Mouse (Mus musculus) ES-Bruce4 (cell line): ENCODE measurements around the gene Bicral. TPM values are rescaled to one million over a fixed set of nuclear protein-coding genes. Genes with fewer than 3 reads are reported as not detected.

ENCODE experiments used
- H3K27ac ChIP-seq: 2 replicates; pipeline ENCODE4 v1.5.1; 2012; ENCODE audit warnings: low read length, inconsistent platforms; ENCODE audit not compliant: insufficient read depth
- H3K27me3 ChIP-seq: 2 replicates; pipeline ENCODE4 v1.6.1; 2012; ENCODE audit warnings: mild to moderate bottlenecking, low read length, inconsistent platforms; ENCODE audit not compliant: control insufficient read depth, poor library complexity, insufficient read depth, severe bottlenecking
- H3K36me3 ChIP-seq: 2 replicates; pipeline ENCODE4 v1.6.1; 2012; ENCODE audit warnings: inconsistent platforms, mild to moderate bottlenecking, low read length, moderate library complexity; ENCODE audit not compliant: control insufficient read depth, poor library complexity, insufficient read depth, severe bottlenecking
- H3K4me1 ChIP-seq: one replicate; pipeline ENCODE4 v1.8.1; 2011; ENCODE audit warnings: low read length; ENCODE audit not compliant: control insufficient read depth, insufficient read depth
- H3K4me3 ChIP-seq: 2 replicates; pipeline ENCODE4 v1.5.1; 2011; ENCODE audit warnings: low read depth, mild to moderate bottlenecking, low read length
- H3K9ac ChIP-seq: 2 replicates; pipeline ENCODE4 v1.6.1; 2012; ENCODE audit warnings: low read depth, mild to moderate bottlenecking, inconsistent platforms; ENCODE audit not compliant: poor library complexity, severe bottlenecking
- H3K9me3 ChIP-seq: replicated peaks from 2 replicates; pipeline ENCODE4 v1.6.1; 2012; ENCODE audit warnings: mild to moderate bottlenecking, low read length, inconsistent platforms; ENCODE audit not compliant: control insufficient read depth, poor library complexity, insufficient read depth, severe bottlenecking
- CTCF ChIP-seq: IDR thresholded peaks from one replicate; pipeline ENCODE4 v1.8.1; 2011; ENCODE audit warnings: low read depth, low read length
- EP300 ChIP-seq: IDR thresholded peaks from 2 replicates; pipeline ENCODE4 v1.6.1; 2011; ENCODE audit warnings: low read depth, low read length; ENCODE audit not compliant: insufficient read depth
- POLR2A ChIP-seq: IDR thresholded peaks from one replicate; pipeline ENCODE4 v1.8.1; 2011; ENCODE audit warnings: low read length; ENCODE audit not compliant: insufficient read depth
- polyA plus RNA-seq: library from polyadenylated mRNA; stranded (reverse); fragments of >200 nt; gene quantifications from 2 replicates; pipeline ENCODE4 v1.2.4, GENCODE M21; 2011; ENCODE audit warnings: low read depth; ENCODE audit not compliant: missing spikeins, insufficient read depth, insufficient read length

Gene Bicral
- polyA plus RNA-seq, 1 experiment: 24.2 TPM

- TF ChIP-seq EP300 (no peak), CTCF (no peak), POLR2A (no peak)
- no peak overlapping the region for H3K4me3 ChIP-seq
- no peaks in the 10 kb centered on the region for H3K9me3 ChIP-seq
- H3K9ac ChIP-seq: no peak overlapping the region
- H3K27ac ChIP-seq: no peak overlapping the region
- H3K27me3 ChIP-seq: no peaks in the 10 kb centered on the region
- H3K4me1 ChIP-seq: peaks cover 12% of the 10 kb centered on the region
- no peaks in the 10 kb centered on the region for H3K36me3 ChIP-seq
Observed at GRCm38 (mm10) chr17:46870204-46870798, 12.0 kb upstream of the Bicral start.

GRCm38 (mm10) chr17:46866836-46867235, 8.6 kb upstream of the Bicral start:
- Histone ChIP-seq H3K36me3 (no peaks in the 10 kb centered on the region), H3K4me1 (peaks cover 10% of the 10 kb centered on the region), H3K9me3 (no peaks in the 10 kb centered on the region), H3K4me3 (no peak overlapping the region), H3K27ac (no peak overlapping the region), H3K27me3 (no peaks in the 10 kb centered on the region), H3K9ac (no peak overlapping the region)
- TF ChIP-seq EP300 (no peak), CTCF (no peak), POLR2A (no peak)

GRCm38 (mm10) chr17:46864566-46865195, 6.4 kb upstream of the Bicral start:
- no peak overlapping the region for H3K27ac ChIP-seq
- no peak for TF ChIP-seq CTCF
- no peak overlapping the region for H3K9ac ChIP-seq
- H3K9me3 ChIP-seq: no peaks in the 10 kb centered on the region
- peaks cover 10% of the 10 kb centered on the region for H3K4me1 ChIP-seq
- H3K36me3 ChIP-seq: no peaks in the 10 kb centered on the region
- H3K27me3 ChIP-seq: no peaks in the 10 kb centered on the region
- H3K4me3 ChIP-seq: no peak overlapping the region

GRCm38 (mm10) chr17:46860120-46860519, 1.8 kb upstream of the Bicral start:
- H3K4me3 ChIP-seq: no peak overlapping the region
- no peaks in the 10 kb centered on the region for H3K9me3 ChIP-seq
- H3K27ac ChIP-seq: no peak overlapping the region
- no peak overlapping the region for H3K9ac ChIP-seq
- TF ChIP-seq EP300 (no peak), POLR2A (no peak), CTCF (no peak)
- no peaks in the 10 kb centered on the region for H3K36me3 ChIP-seq
- no peaks in the 10 kb centered on the region for H3K27me3 ChIP-seq
- H3K4me1 ChIP-seq: no peaks in the 10 kb centered on the region

- H3K4me3 ChIP-seq: no peak overlapping the region
- no peaks in the 10 kb centered on the region for H3K9me3 ChIP-seq
- no peak overlapping the region for H3K27ac ChIP-seq
- TF ChIP-seq EP300: no peak
- TF ChIP-seq CTCF: no peak
- no peak for TF ChIP-seq POLR2A
- H3K9ac ChIP-seq: peak overlapping the region; percentile 98
- H3K36me3 ChIP-seq: no peaks in the 10 kb centered on the region
- no peaks in the 10 kb centered on the region for H3K4me1 ChIP-seq
- no peaks in the 10 kb centered on the region for H3K27me3 ChIP-seq
Observed at GRCm38 (mm10) chr17:46858749-46859444, 615 bp upstream of the Bicral start.

- no peak for TF ChIP-seq POLR2A
- no peak for TF ChIP-seq CTCF
- no peak for TF ChIP-seq EP300
- no peaks in the 10 kb centered on the region for H3K36me3 ChIP-seq
- peak overlapping the region; percentile 60 for H3K27ac ChIP-seq
- H3K4me1 ChIP-seq: peaks cover 1% of the 10 kb centered on the region
- peak overlapping the region; percentile 98 for H3K9ac ChIP-seq
- H3K4me3 ChIP-seq: peak overlapping the region; percentile 69
- no peaks in the 10 kb centered on the region for H3K27me3 ChIP-seq
- H3K9me3 ChIP-seq: no peaks in the 10 kb centered on the region
Observed at GRCm38 (mm10) chr17:46857361-46857902, 850 bp downstream of the Bicral start.
